Mouse (Mus musculus) thymus, adult 2 months (tissue): ENCODE results near the gene Nin. TPM values are rescaled to one million over a fixed set of nuclear protein-coding genes. Genes with fewer than 3 reads are reported as not detected.
"Not testable (repeated sequence)": the region's sequence is repeated elsewhere in the genome, so short reads cannot be mapped to it uniquely, and the experiment has no call there.

Experiments
- DNase-seq: peaks from one replicate; pipeline ENCODE4 v3.0.0; 2021
- H3K27ac ChIP-seq: fragments of 200-500 bp; 2 replicates; pipeline ENCODE4 v1.5.1; 2012; ENCODE audit warnings: low read length, control low read depth; ENCODE audit not compliant: control insufficient read depth, insufficient read depth
- H3K27me3 ChIP-seq: fragments of 200-500 bp; 2 replicates; pipeline ENCODE4 v1.6.1; 2012; ENCODE audit warnings: mild to moderate bottlenecking, low read length, moderate library complexity, mixed read lengths; ENCODE audit not compliant: control insufficient read depth, insufficient read depth
- H3K36me3 ChIP-seq: fragments of 200-500 bp; 2 replicates; pipeline ENCODE4 v1.6.1; 2012; ENCODE audit warnings: mild to moderate bottlenecking, low read length, moderate library complexity; ENCODE audit not compliant: control insufficient read depth, insufficient read depth
- H3K4me1 ChIP-seq: fragments of 200-500 bp; replicated peaks from 2 replicates; pipeline ENCODE4 v1.6.1; 2012; ENCODE audit warnings: low read length; ENCODE audit not compliant: control insufficient read depth, insufficient read depth
- H3K4me3 ChIP-seq: fragments of 200-500 bp; 2 replicates; pipeline ENCODE4 v1.5.1; 2012; ENCODE audit warnings: mild to moderate bottlenecking, low read length, control low read depth, moderate library complexity; ENCODE audit not compliant: control insufficient read depth, insufficient read depth
- CTCF ChIP-seq: fragments of 200-500 bp; IDR thresholded peaks from 2 replicates; pipeline ENCODE4 v1.5.1; 2012; ENCODE audit warnings: mild to moderate bottlenecking, control low read depth, low read length, moderate library complexity, borderline replicate concordance; ENCODE audit not compliant: control insufficient read depth, poor library complexity, insufficient read depth; ENCODE audit errors: extremely low read depth
- POLR2A ChIP-seq: fragments of 200-500 bp; IDR thresholded peaks from 2 replicates; pipeline ENCODE4 v1.6.1; 2012; ENCODE audit warnings: mild to moderate bottlenecking, low read length, control low read depth, moderate library complexity; ENCODE audit not compliant: control insufficient read depth, poor library complexity, insufficient read depth; ENCODE audit errors: extremely low read depth
- WGBS: fragments of 180-500 bp; shearing (Covaris S2); methylation state at CpG from one replicate; pipeline ENCODE4 v1.1.7; 2018; 5-methylcytosine and 5-hydroxymethylcytosine counted together
- polyA plus RNA-seq: library from polyadenylated mRNA; depleted of rRNA; stranded (reverse); fragments of >200 nt; gene quantifications from 2 replicates; pipeline ENCODE4 v1.2.3, GENCODE M21; 2012

Gene Nin
- polyA plus RNA-seq, 1 experiment = 21.8 TPM

DNA sequence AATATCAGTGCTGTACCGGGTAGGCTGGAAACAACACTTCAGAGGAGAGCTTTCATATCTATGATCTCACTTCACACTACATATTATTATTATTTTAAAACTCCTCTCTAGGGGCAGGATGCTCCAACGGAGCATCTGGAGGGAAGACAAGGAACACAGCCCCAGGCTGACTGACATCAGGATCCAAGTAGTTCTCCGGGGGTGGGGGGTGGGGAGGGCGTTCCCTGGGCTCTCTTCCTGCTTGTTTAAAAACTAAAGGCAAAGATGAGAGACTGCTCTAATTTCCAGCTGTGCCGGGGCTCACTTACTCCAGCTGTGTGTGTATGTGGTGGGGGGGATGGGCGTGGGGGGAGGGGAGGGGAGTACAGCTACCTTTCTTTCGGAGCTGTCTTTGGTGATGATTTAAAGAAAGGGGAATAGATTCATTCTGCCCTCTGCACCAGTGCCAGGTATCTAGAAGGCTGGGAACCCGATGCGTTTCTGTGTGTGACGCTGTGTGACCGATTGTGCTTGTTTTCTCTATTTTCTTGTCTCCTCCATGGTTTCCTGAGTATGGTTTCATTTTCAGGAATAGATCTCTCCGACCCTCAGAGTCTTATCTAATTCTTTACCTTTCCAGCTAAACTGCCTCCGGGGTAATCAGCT lies 34.6 kb upstream of the Nin start:
- no peaks in the 10 kb centered on the region for H3K36me3 ChIP-seq
- no peak for DNase-seq
- peak overlapping the region; percentile 29; the same call in 1 of the 2 replicates for H3K4me3 ChIP-seq
- no peaks in the 10 kb centered on the region for H3K27me3 ChIP-seq
- peak overlapping the region; percentile 73; the same call in 1 of the 2 replicates for H3K27ac ChIP-seq
- 11% methylated on average over 13 of the region's 13 CpGs for WGBS
- TF ChIP-seq POLR2A = no peak
- peaks cover 10% of the 10 kb centered on the region for H3K4me1 ChIP-seq

DNA sequence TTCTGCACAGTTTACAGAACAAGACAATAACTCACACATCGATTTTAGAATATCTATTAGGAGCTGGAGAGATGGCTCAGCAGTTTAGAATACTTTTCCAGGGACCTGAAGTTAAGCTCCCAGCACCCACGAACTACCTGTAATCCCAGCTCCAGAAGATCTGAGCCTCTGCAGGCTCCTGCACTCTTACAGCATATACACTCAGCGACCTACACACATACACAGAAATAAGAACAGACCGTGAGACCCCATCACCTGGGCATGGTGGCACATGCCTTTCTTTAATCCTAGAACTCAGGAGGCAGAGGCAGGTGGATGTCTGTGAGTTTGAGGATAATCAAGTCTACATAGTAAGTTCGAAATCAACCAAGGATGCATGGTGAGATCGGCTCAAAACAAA lies 32.1 kb upstream of the Nin start:
- Histone ChIP-seq H3K36me3 (no peaks in the 10 kb centered on the region), H3K4me1 (peaks cover 10% of the 10 kb centered on the region), H3K4me3 (no peak overlapping the region), H3K27me3 (no peaks in the 10 kb centered on the region), H3K27ac (no peak overlapping the region)
- TF ChIP-seq CTCF (no peak), POLR2A (no peak)
- no peak for DNase-seq
- 89% methylated on average over 6 of the region's 6 CpGs for WGBS

DNA sequence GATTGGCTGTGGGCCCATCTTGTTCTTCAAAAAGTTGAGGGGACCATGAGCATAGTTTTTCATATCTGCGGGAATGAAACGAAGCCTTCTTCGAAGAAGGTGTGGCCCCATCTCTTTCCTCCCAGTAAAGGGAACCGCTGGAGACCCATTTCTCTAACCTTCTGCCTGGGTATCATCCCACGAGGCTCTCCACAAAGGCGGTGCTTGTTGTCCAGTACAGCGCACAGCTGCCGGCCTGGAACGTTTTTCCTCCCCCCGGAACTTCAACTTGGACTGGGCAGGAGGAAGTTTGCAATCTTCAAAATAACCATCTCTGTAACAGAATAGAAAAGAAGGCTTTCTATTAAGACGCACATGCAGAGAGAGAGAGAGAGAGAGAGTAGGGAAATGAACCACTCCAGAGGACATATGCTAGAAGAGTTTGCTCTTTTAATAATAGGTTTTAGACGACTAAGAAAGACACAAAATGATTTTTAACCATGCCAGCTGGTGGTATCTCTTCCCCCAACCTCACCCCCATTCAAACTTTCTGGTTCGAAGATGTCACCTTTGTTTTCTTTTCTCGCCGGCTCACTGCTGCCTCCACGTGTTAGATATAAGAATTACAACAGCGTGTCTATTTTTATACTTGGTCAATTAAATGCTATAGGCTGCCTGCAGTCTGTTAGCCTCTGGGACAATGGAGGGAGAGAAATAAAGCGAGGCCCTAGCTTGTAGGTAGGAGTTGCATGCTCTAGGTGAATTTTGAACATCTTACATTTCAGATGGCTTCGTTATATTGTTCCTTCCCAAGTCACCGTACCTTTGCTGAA lies 31.3 kb upstream of the Nin start:
- TF ChIP-seq CTCF = no peak
- no peak for TF ChIP-seq POLR2A
- Histone ChIP-seq H3K36me3 (no peaks in the 10 kb centered on the region), H3K4me1 (peaks cover 12% of the 10 kb centered on the region), H3K4me3 (no peak overlapping the region), H3K27ac (no peak overlapping the region), H3K27me3 (no peaks in the 10 kb centered on the region)
- peak; percentile 74 for DNase-seq
- WGBS = 51% methylated on average over 20 of the region's 20 CpGs

DNA sequence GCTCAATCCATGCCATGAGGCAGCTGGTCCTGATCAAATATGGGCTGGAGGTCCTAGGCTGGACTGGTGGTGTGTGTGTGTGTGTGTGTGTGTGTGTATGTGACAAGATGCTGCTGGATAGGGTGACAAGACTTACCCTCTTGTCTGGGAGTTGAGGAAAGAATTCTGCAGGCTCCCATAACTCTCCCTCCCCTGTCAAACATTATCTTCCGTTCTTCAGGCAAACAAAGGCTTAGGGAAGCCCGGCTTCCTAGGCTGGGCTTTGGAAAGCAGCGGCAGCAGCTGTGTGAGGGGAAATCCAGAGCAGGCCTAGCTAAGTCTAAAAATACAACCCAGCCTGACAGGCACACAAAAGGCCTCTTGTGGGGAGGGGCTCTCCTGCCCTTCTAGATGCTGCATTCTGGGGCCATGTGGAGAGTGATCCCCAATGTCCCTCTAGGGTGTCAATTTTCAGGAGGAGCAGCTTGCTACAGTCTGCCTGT lies 30.6 kb upstream of the Nin start:
- H3K36me3 ChIP-seq, H3K27me3 ChIP-seq, H3K4me3 ChIP-seq, H3K27ac ChIP-seq, DNase-seq: not testable (repeated sequence)
- WGBS = 88% methylated on average over 3 of the region's 3 CpGs
- H3K4me1 ChIP-seq = peaks cover 12% of the 10 kb centered on the region

DNA sequence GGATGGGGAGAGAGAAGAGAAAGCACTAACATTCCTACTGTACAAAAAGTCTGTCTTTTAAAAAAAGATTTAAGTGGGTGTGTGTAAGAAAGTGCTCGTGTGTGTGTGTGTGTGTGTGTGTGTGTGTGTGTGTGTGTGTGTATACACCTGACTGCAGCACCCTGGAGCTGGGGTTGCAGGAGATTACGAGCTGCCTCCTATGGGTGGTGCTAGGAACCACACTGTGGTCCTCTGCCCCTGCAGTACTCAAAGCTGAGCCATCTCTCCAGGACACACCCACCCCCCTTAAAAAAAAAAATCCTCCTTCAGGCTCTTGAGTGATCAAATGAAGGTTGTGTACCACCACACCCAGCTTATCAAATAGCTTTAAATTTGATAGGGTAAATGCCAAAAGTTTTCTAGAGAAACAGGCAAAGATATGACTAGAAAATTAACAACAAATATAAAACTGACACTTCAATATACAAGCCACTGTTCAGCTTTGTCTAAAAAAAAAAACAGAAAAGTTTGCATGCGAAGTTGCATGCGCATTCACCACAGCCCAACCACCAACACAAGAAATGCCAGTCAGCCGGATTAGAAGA lies 27.6 kb upstream of the Nin start:
- Histone ChIP-seq H3K36me3 (no peaks in the 10 kb centered on the region), H3K27me3 (no peaks in the 10 kb centered on the region), H3K4me1 (peaks cover 12% of the 10 kb centered on the region), H3K27ac (no peak overlapping the region), H3K4me3 (no peak overlapping the region)
- TF ChIP-seq POLR2A = no peak
- TF ChIP-seq CTCF = no peak
- WGBS = 90% methylated on average over 5 of the region's 5 CpGs
- DNase-seq = no peak

DNA sequence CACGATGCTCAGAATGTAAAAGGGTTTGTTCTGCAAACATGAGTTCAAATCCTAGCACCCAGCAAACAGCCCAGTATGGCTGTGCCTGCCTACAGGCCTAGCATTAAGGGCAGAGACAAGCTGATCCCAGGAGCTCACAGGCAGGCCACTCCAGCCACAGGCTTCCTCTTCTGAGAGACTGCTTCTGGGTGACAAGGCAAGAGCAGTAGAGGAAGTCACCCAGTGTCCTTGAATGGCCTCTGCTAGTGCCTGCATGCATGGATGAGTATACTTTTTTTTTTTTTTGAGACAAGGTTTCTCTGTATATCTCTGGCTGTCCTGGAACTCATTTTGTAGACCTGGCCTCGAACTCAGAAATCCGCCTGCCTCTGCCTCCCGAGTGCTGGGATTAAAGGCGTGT lies 27.0 kb upstream of the Nin start:
- Histone ChIP-seq H3K4me3 (no peak overlapping the region), H3K27ac (no peak overlapping the region), H3K36me3 (no peaks in the 10 kb centered on the region), H3K27me3 (no peaks in the 10 kb centered on the region), H3K4me1 (peaks cover 17% of the 10 kb centered on the region)
- no peak for DNase-seq
- 74% methylated on average over 5 of the region's 5 CpGs for WGBS
- TF ChIP-seq POLR2A = no peak
- no peak for TF ChIP-seq CTCF

DNA sequence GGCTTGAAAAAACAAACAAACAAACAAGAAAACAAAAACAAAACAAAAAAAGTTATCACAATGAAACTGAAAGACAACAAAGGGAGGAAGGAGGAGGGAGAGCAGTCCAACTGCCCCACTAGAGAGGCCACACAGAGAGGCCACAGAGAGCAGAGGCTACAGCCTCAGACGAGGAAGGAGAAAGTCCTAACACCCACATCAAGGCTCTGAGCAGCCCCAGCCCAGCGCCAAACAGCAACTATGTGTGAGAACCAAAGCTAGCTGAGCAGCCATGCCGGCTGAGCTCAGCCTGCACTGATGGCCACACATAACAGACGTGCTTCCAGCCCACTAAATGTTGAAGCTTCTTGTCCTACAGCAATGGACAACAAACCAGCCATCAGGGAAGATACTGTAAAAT lies 26.4 kb upstream of the Nin start:
- Histone ChIP-seq H3K27me3 (no peaks in the 10 kb centered on the region), H3K4me1 (peaks cover 22% of the 10 kb centered on the region), H3K4me3 (no peak overlapping the region), H3K27ac (no peak overlapping the region), H3K36me3 (no peaks in the 10 kb centered on the region)
- WGBS = 59% methylated on average over 4 of the region's 4 CpGs
- no peak for DNase-seq
- TF ChIP-seq POLR2A = no peak
- no peak for TF ChIP-seq CTCF
